Comparison of ENCODE assay signal across 19 mouse cellular contexts in genomic region chr5:97083701-97084100, GRCm38 (mm10).
"Had no signal": no experiment of that assay in that cellular context is flagged by ENCODE, and none has a peak within 500 bp of the region (broad histone marks: within the 10 kb centered on the region; RNA-seq: fewer than 3 reads in every experiment).

No protein-coding gene starts in this region.

- H3K27ac ChIP-seq: lung, embryonic 15.5 days; macrophage; midbrain, embryonic 13.5 days; midbrain, embryonic 15.5 days; neural tube, embryonic 13.5 days; neural tube, embryonic 15.5 days had no signal

- DNase-seq: liver, postnatal 0 days; lung, adult 2 months; lung, postnatal 14 days; lung, postnatal 36 days; retina, postnatal 1 day; right cerebral cortex, adult 18-20 months; right cerebral cortex, postnatal 25 days; right cerebral cortex, postnatal 4 days; spleen, adult 18-20 months; thymus, adult 18-20 months; thymus, postnatal 14 days; thymus, postnatal 36 days had no signal

- H3K4me1 ChIP-seq: lung, embryonic 15.5 days; midbrain, embryonic 13.5 days; midbrain, embryonic 15.5 days; neural tube, embryonic 13.5 days; neural tube, embryonic 15.5 days had no signal

- H3K4me3 ChIP-seq: lung, embryonic 15.5 days; megakaryocyte, embryonic 14.5 days; midbrain, embryonic 13.5 days; midbrain, embryonic 15.5 days; neural tube, embryonic 13.5 days; neural tube, embryonic 15.5 days had no signal

- H3K27me3 ChIP-seq: lung, embryonic 15.5 days; megakaryocyte, embryonic 14.5 days; midbrain, embryonic 13.5 days; midbrain, embryonic 15.5 days; neural tube, embryonic 13.5 days; neural tube, embryonic 15.5 days had no signal

- H3K9me3 ChIP-seq: lung, embryonic 15.5 days; megakaryocyte, embryonic 14.5 days; midbrain, embryonic 13.5 days; midbrain, embryonic 15.5 days; neural tube, embryonic 13.5 days; neural tube, embryonic 15.5 days had no signal
